Mouse (Mus musculus) left cerebral cortex, postnatal 10 days (tissue): ENCODE measurements around the gene Arhgap32. TPM values are rescaled to one million over a fixed set of nuclear protein-coding genes. Genes with fewer than 3 reads are reported as not detected.

Experiments
- DNase-seq, 2 experiments: peaks; one replicate each; pipeline ENCODE4 v3.0.0; 2021 to 2022; ENCODE audit warnings: low spot score in 2 of 2, mixed read lengths in 1 of 2; ENCODE audit errors: extremely low spot score in 1 of 2
- intact Hi-C: fragments of 180-260 bp; cut with DNase I; formaldehyde crosslinking; loops from one replicate; pipeline ENCODE4 v1.15.1; 2025
- microRNA-seq: library from miRNA; unstranded; fragments of <30 nt; microRNA quantifications from one replicate; pipeline ENCODE4 v1.2.0, GENCODE M21; 2022
- total RNA-seq, 2 experiments: library from RNA; stranded (reverse); gene quantifications; 2 replicates each; pipeline ENCODE4 v1.2.3; 2021

Arhgap32 gene
- total RNA-seq, 2 experiments from 2014 or later, result 277 to 288 TPM

GRCm38 (mm10) chr9:32302501-32303150, 186.7 kb downstream of the Arhgap32 start:
- intact Hi-C loops, result no loop called here
- DNase-seq, result no peak

GRCm38 (mm10) chr9:32311786-32312185, 195.8 kb downstream of the Arhgap32 start:
- DNase-seq, result no peak
- intact Hi-C loops, result no loop called here

- intact Hi-C loops, result no loop called here
- no peak for DNase-seq
Observed at GRCm38 (mm10) chr9:32312208-32312607, 196.3 kb downstream of the Arhgap32 start.

GRCm38 (mm10) chr9:32314071-32314470, 198.1 kb downstream of the Arhgap32 start:
- DNase-seq, result no peak
- intact Hi-C loops, result no loop called here

GRCm38 (mm10) chr9:32315999-32316398, 200.1 kb downstream of the Arhgap32 start:
- intact Hi-C loops, result no loop called here
- no peak for DNase-seq

Small RNA genes lying within 50 kb of the gene (microRNA-seq; reads per million reads assigned to microRNA genes)
- not detected for gene Gm44453

Other genes with a start within 250 kb of the Arhgap32 start
- gene Barx2, start 202.7 kb upstream of the Arhgap32 start, total RNA-seq, result 1 to 10 TPM; 7.6 to 9.2 TPM
- gene Kcnj5, start 228.2 kb downstream of the Arhgap32 start, total RNA-seq, result 1 to 10 TPM; 1.6 to 1.7 TPM